Mouse (Mus musculus): ENCODE measurements at regions not wholly inside any gene's neighbourhood (a gene's known extent, or its start where the extent isn't known, plus 50 kb on each side); places are given as distances from the start of the nearest gene placed in this dataset.

DNA sequence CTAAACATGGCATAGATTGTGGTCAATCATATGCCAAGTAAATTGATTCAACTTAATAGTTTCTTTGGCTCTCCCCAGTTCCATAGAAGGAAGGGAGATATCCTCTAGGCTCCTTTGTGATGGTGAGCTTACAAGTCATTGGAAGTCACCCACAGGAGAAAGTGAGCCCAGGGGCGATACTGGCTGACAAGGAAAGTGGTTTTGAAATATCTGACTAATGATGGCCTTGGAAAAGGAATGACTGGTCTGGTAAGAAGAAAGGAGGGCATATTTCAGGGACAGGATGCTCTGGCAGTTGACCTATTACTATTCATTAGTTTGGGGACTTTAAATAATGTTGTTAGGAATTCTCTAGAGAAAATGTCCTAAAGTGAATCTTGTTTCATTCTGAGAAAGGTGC is 352.7 kb upstream of the Cdh11 start:
- DNase-seq (ENCODE audit: low read depth, low spot score) = no peak

DNA sequence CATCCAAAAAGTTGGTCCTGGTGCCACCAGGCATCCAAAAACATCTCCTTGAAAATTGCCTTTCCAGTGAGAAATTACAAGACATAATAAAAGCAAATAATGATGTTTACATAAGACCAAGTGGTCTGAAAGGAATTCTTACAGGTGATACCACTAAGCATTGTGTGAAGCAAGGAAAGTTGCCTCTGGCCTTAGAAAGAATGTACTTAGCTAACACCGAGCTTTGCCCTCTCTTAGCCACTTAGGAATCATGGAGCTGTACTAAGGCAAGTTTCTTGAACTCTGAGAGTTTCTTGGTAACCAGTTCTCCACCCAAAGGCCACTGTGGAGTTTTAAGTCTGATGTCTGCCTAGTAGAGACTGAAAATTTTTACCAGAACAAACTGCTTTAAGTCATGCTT is 359.4 kb upstream of the Cdh11 start:
- no peak for DNase-seq (ENCODE audit: low read depth, low spot score)

GRCm38 (mm10) chr8:103148013-103148412 is 362.6 kb upstream of the Cdh11 start:
- no peak for DNase-seq (ENCODE audit: low read depth, low spot score)

DNA sequence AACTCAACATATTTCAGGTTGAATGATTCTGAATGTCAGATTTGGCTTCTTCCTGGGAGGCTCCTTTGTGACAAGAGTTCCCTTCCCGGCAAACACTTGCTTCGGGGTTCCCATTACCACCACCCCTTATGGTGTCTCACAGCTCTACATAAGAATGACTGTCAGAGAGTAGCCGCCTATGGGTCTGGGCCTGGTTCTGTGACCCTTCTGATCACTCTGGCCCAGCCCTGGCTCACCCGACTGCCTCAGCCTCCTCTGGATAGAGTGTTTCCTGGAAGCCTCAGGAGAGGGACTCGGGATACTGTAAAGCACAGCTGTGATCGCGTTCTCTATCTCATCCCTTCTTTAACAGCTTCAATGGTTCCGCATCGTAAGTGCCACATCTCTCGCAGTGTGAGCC is 363.0 kb upstream of the Cdh11 start:
- no peak for DNase-seq (ENCODE audit: low read depth, low spot score)

DNA sequence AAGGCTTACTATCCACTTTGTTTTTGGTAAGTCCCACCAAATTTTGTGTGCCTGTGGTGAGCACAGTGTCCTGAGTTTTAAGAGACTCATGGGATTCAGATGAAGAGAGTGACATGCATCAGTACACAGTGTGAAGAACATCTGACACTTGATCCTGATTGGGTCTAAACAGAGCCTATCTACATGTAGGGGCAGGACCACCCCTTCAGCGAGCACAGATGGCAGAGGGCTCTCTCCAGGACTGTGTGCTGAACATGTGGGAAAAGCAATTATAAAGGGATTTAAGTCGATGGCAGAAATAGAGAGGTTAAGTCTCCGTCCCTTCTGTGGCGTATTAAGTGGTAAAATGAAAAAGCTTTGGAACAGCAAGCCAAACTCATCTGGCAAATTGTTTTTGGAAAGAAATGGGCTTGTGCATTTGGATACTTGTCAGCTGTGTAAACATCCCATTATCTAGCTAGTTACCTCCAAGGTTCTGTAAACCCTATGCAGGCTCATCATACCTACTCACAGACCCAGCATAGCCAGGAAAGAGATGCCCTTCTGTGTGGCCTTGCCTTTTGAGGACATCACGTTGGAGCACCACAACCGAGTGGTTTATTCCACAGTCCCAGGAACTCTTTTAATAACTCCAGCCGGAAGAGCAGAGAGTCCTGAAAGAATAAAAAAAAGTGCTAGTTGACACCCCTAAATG is 381.3 kb upstream of the Cdh11 start:
- no peak for DNase-seq (ENCODE audit: low read depth, low spot score)

- no peak for DNase-seq (ENCODE audit: low read depth, low spot score)
Measured at GRCm38 (mm10) chr8:103173313-103173712, 387.9 kb upstream of the Cdh11 start.

GRCm38 (mm10) chr8:103173803-103174429 is 388.5 kb upstream of the Cdh11 start:
- DNase-seq (ENCODE audit: low read depth, low spot score) = no peak

DNA sequence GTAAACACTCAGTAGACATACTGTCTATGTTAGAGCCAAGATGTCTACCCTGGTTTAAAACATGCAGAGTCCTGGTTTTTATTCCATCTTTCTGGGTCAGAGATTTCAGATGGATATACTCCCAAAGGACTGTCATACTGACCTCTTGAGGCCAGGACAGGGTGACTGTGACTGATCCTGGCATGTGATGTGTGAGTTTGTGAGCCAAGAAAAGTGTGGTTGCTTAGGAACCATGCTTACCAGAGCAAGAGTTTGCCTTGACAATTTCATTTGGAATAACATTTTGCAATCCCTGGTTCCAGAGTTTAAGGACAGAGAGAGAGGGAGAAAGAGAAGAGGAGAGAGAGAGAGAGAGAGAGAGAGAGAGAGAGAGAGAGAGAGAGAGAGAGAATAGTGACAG is 395.2 kb upstream of the Cdh11 start:
- peak; percentile 61 for DNase-seq (ENCODE audit: low read depth, low spot score)

DNA sequence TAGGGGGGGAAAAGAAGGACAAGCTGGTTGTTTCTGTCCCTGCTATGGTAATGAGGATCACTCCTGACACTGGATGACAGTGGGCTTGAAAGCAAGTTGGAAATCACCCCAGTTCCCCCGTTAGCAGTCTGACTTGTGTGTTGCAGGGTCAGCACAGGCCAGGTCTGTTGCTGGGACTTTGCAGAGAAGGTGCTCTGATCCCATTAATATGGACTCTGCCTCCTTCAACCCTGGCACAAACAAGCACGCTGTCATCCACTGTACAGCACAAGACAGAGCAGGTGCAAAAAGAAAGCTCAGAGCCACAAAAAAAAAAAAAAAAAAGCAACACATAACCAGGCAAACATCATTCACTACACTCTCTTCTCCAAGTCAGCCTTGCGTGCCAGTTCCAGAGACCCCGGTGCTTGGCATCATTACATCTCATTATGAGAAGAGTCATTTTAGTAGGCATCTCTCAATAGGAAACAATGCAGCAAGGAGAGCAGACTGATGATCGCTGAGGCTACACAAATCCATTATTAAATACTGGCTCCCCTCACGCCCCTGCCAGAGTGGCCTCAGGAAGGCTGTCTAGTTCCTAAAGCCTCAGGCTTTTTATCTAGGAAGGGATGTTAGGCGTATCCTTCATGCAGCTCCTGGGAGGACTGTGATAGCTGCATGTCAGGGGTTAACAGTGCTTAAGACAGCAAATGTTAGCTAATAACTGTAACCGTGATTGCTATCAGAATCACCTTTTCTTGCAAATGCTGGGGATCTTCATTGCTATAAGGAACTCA is 403.5 kb upstream of the Cdh11 start:
- DNase-seq (ENCODE audit: low read depth, low spot score) = no peak

DNA sequence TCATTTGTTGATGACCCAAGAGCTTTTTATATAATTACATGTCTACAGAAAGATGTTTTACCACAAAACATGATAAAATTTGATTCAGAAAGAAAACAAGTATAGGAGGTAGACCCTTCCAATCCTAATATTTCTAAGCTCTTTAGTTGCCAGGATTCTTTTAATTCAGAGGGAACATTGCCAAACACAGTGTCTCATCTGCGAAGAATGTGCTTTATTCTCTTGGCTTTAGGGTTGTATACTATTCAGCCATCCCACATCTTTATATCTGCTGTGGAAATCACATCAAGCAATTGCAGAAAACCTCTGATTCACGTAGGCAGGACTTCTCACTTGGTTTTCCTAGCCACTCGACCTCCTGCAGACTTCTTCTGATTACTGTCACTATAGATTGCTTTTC is 412.8 kb upstream of the Cdh11 start:
- peak; percentile 72 for DNase-seq (ENCODE audit: low read depth, low spot score)

DNA sequence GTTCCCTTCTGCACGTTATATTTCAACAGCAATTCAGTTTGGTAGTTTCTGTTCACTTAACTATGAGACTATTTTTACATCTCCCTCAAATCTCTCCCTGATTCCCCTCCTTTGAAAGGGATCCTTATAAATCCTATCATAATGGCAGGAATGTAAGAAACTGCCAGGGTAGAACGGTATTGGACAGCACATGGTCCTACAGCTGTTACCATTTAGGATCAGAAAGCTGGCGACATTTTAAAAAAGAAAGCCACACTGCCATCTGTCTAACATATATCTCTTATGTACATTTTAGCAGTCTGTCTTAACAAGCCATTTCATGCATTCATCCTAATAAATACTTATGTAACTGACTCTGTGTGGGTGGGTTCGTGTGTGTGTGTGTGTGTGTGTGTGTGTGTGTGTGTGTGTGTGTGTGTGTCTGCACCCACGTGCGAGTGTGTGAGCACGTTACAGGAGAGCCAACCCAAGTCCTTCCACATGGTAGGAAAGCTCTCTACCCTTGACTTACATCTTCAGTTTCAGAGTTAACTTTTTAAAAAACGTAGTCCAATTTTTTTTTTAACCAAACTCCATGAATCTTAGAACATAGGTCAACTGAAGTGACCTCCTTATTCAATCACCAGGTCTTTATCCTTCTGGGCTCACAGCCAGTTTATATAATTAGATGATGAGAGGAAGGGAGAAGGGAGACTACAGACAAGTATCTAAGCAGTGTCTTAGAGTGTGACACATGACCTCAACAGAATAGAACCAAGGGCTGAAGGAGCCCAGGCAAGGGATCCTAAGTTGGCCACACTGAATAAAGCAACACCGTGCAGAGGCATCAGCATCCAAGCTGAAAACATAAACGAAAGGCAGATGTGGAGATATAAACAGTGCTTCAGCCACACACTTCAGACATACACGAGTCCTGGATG is 414.5 kb upstream of the Cdh11 start:
- DNase-seq (ENCODE audit: low read depth, low spot score) = peak; percentile 66

DNA sequence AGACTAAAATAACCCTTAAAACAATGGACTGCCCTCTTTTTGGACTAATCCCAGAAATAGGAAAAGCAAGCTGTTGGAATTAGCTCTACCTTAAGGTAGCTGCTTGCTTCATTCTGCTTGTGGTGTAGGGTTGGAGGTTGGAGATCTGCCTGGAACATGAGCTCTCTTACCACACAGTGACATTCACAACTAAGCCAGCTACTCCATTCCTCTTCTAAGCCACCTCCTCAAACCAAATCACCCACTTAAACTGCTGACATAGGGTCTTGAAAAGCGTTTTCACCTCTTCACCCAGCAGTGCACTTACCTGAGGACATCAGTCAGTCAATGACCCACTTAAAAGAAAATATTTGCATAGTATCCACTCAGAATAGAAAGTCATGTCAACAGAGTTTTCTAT is 418.3 kb upstream of the Cdh11 start:
- DNase-seq (ENCODE audit: low read depth, low spot score) = peak; percentile 28

GRCm38 (mm10) chr8:103214606-103215005 is 429.2 kb upstream of the Cdh11 start:
- DNase-seq (ENCODE audit: low read depth, low spot score) = peak; percentile 69

DNA sequence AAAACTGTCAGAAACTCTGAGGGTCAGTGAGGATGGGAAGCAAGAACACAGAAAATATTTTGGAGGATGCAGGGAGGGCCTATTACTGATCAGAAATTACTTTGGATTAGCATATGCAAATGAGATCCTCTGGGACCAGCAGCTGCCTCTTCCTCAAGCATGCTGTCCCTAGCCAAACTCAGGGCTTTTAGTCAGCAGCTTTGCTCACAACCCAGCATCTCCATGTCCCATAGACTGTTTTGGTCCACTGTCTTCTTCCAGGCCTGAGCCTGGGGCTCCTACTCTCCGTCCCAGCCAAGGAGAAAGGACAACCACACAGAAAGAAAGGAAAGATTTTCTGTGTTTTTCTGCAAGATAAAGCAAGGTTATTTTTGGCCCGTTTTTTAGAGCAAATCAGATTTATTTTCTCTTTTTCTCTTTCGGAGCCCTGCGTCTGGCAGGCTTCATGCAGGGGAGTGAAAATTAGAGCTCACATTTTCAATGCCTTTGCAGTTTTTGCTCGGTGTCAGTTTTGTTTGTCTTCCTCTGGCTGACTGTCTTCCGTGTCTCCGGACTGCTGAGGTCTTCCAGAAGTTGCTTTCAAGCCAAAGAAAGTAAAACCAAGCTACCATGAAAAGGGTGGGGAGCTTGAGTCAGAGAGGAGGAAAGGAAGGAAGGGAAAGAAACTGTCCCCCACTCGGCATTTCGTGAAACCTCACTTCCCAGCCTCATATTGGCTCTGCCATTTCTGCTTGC is 445.5 kb upstream of the Cdh11 start:
- no peak for DNase-seq (ENCODE audit: low read depth, low spot score)

GRCm38 (mm10) chr8:103234374-103234773 is 448.9 kb upstream of the Cdh11 start:
- DNase-seq (ENCODE audit: low read depth, low spot score) = peak; percentile 34

GRCm38 (mm10) chr8:103235614-103236013 is 450.2 kb upstream of the Cdh11 start:
- peak; percentile 87 for DNase-seq (ENCODE audit: low read depth, low spot score)

DNA sequence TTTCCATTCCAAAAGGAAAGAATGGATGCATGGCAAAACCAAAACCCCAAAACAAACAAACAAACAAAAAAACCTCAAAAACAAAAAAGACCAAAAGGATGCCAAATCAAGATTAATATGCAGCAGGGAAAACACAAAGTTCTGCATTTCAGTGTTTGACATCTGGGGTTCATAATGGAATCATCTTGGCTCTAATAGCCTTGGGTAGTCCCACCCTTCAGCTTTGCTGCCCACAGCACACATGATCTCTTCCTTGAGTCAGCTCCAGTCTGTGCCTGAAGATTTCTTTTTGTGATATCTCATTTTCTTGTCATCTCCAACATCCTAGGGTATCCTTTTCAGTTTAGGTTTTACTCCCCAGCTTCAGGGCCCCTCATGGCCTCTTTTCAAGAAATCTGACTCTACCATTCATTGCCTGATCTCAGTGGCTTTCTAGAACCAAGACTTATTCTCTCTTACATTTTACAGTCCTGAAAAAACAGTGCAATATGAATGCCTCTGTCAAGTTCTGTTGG is 453.1 kb upstream of the Cdh11 start:
- DNase-seq (ENCODE audit: low read depth, low spot score) = peak; percentile 60

GRCm38 (mm10) chr8:103244169-103244568 is 458.7 kb upstream of the Cdh11 start:
- DNase-seq (ENCODE audit: low read depth, low spot score) = peak; percentile 35

- no peak for DNase-seq (ENCODE audit: low read depth, low spot score)
Measured at GRCm38 (mm10) chr8:103244658-103245057, 459.2 kb upstream of the Cdh11 start.

DNA sequence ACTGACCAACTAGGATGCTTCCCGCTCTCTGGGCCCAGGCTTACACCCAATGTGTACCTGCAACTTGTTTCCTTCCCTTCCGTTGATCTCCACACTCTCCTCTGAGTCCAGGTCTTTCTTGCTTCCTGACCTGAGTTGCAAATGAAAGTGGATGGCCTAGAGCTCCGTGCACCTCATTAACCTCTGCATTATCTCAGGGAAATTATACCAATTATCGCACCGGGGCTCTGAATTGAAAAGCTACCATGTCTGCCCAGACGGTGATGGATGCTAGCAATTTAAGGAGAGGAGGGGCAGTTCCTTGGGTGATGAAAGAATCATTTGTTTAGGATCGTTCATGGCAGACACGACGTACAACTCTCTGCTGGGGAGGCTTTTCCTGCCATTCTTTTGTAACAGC is 460.4 kb upstream of the Cdh11 start:
- DNase-seq (ENCODE audit: low read depth, low spot score) = no peak

DNA sequence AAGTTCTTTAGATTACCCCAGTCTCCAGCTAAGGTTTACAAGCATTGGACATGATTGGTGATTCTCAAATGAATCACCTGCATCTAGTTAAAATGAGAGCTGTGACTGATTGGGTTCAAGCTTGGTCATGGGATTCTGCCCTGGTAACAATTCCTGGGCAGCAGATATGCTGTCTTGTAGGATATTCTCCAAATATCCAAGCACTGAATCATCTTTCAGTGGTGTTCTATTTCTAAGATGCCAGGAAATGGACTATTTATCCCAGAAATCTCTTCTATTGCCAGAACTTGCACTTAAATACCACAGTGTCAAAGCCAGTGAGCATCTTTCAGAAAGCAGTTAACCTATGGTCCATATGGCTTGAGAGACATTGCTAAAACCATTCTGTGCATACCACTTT is 475.8 kb upstream of the Cdh11 start:
- DNase-seq (ENCODE audit: low read depth, low spot score) = peak; percentile 91

Data from 3T3-L1 (cell line).